Mouse (Mus musculus) bone marrow, adult 2 months (tissue): ENCODE measurements at regions not wholly inside any gene's neighbourhood (a gene's known extent, or its start where the extent isn't known, plus 50 kb on each side); places are given as distances from the start of the nearest gene placed in this dataset.

Experiments used
- CTCF ChIP-seq: fragments of 200-500 bp; IDR thresholded peaks from 2 replicates; pipeline ENCODE4 v1.5.1; 2011; ENCODE audit warnings: low read length, control low read depth; ENCODE audit not compliant: control insufficient read depth, insufficient read depth
- POLR2A ChIP-seq: fragments of 200-500 bp; IDR thresholded peaks from 2 replicates; pipeline ENCODE4 v1.6.1; 2011; ENCODE audit warnings: low read depth, mild to moderate bottlenecking, control low read depth, low read length, borderline replicate concordance; ENCODE audit not compliant: control insufficient read depth

- no peak for TF ChIP-seq CTCF
- TF ChIP-seq POLR2A: no peak
Observed at GRCm38 (mm10) chr16:77252349-77252748, 238.8 kb downstream of the Usp25 start.
